Mouse (Mus musculus): ENCODE data around the gene Alox15. TPM values are rescaled to one million over a fixed set of nuclear protein-coding genes. Genes with fewer than 3 reads are reported as not detected.
A peak's percentile ranks its signal among the peaks of the same experiment; 100 is the strongest.

Gene Alox15
- total RNA-seq (2012; rRNA removed): 0.04 TPM in 1 of 2 replicates, not detected in the other
- not detected in 2 replicates for total RNA-seq (2014; rRNA removed)
- not detected in 2 replicates for polyA plus RNA-seq (2012; ENCODE audit: insufficient read length, low read depth)

- no peaks in the 10 kb centered on the region for H3K9me3 ChIP-seq (replicated peaks; ENCODE audit: low read length)
- no peak within 1 kb of the TSS for H3K4me3 ChIP-seq (replicated peaks in 1 of 3; ENCODE audit: low read depth in 2 of 3, low read length in 2 of 3, poor library complexity in 1 of 3)
- H3K4me1 ChIP-seq (ENCODE audit: control insufficient read depth in 1 of 2, insufficient read depth in 2 of 2): peaks cover 3% of the 10 kb centered on the region in 2 experiments; a peak in 2 of 4 replicates
- peak within 1 kb of the TSS; percentile 21 for H3K4me2 ChIP-seq (ENCODE audit: insufficient read depth, low read depth, poor library complexity, severe bottlenecking)
- H3K79me2 ChIP-seq (replicated peaks; ENCODE audit: control insufficient read depth, extremely low read depth, insufficient read depth, poor library complexity, severe bottlenecking): no peaks in the 10 kb centered on the region
- peaks cover 79% of the 10 kb centered on the region for H3K27me3 ChIP-seq (replicated peaks)
- dilution Hi-C loops (cut with MboI; ENCODE audit: extremely low pct_ligation_motif_present, extremely low pct_unique_long_range_greater_than_20kb, low sequenced_read_pairs): no loop called here
- TF ChIP-seq HCFC1 (IDR thresholded peaks at IDR 0.05; ENCODE audit: low read depth, low read length): no peak
- no peak for TF ChIP-seq ZNF384 (IDR thresholded peaks at IDR 0.05; ENCODE audit: low read depth, low read length)
- TF ChIP-seq IRF4 (IDR thresholded peaks at IDR 0.05; ENCODE audit: low read depth, low read length): no peak
- TF ChIP-seq NRF1 (IDR thresholded peaks at IDR 0.05; ENCODE audit: low read depth, low read length): no peak
- H3K36me3 ChIP-seq (replicated peaks in 1 of 2; ENCODE audit: control insufficient read depth in 1 of 2, insufficient read depth in 1 of 2, low read length in 1 of 2): no peaks in the 10 kb centered on the region
- no peak for DNase-seq (ENCODE audit: extremely low read depth)
- H3K27ac ChIP-seq (ENCODE audit: insufficient read depth, low read depth): no peak within 1 kb of the TSS
- in situ Hi-C loops (cut with MboI; ENCODE audit: low pct_ligation_motif_present, low pct_unique_long_range_greater_than_20kb, low sequenced_read_pairs): no loop called here
- no peak within 1 kb of the TSS for H3K9ac ChIP-seq (ENCODE audit: insufficient read depth, low read depth)
Observed at GRCm38 (mm10) chr11:70351868-70352267, at the start of gene Alox15. Alox15 (minus strand) TSS chr11:70352031.

- dilution Hi-C loops (cut with MboI; ENCODE audit: extremely low pct_ligation_motif_present, extremely low pct_unique_long_range_greater_than_20kb, low sequenced_read_pairs) (no loop called here), in situ Hi-C loops (cut with MboI; ENCODE audit: low pct_ligation_motif_present, low pct_unique_long_range_greater_than_20kb, low sequenced_read_pairs) (no loop called here)
- no peak overlapping the region for H3K4me3 ChIP-seq (replicated peaks in 1 of 3; ENCODE audit: low read depth in 2 of 3, low read length in 2 of 3, poor library complexity in 1 of 3)
Observed at GRCm38 (mm10) chr11:70389421-70389820, 37.6 kb upstream of the Alox15 start.

GRCm38 (mm10) chr11:70387436-70387835 is 35.6 kb upstream of the Alox15 start:
- H3K4me1 ChIP-seq (ENCODE audit: control insufficient read depth in 1 of 2, insufficient read depth in 2 of 2): peaks cover 0 to 6% of the 10 kb centered on the region in 2 experiments; a peak in 2 of 4 replicates
- no peaks in the 10 kb centered on the region for H3K79me2 ChIP-seq (replicated peaks; ENCODE audit: control insufficient read depth, extremely low read depth, insufficient read depth, poor library complexity, severe bottlenecking)
- H3K27ac ChIP-seq (ENCODE audit: insufficient read depth, low read depth): no peak overlapping the region
- peaks cover 17 to 74% of the 10 kb centered on the region in 2 experiments for H3K36me3 ChIP-seq (replicated peaks in 1 of 2; ENCODE audit: control insufficient read depth in 1 of 2, insufficient read depth in 1 of 2, low read length in 1 of 2)
- dilution Hi-C loops (cut with MboI; ENCODE audit: extremely low pct_ligation_motif_present, extremely low pct_unique_long_range_greater_than_20kb, low sequenced_read_pairs) (no loop called here), in situ Hi-C loops (cut with MboI; ENCODE audit: low pct_ligation_motif_present, low pct_unique_long_range_greater_than_20kb, low sequenced_read_pairs) (no loop called here)
- no peak overlapping the region for H3K4me3 ChIP-seq (replicated peaks in 1 of 3; ENCODE audit: low read depth in 2 of 3, low read length in 2 of 3, poor library complexity in 1 of 3)
- H3K27me3 ChIP-seq (replicated peaks): no peaks in the 10 kb centered on the region
- no peaks in the 10 kb centered on the region for H3K9me3 ChIP-seq (replicated peaks; ENCODE audit: low read length)
- no peak overlapping the region for H3K4me2 ChIP-seq (ENCODE audit: insufficient read depth, low read depth, poor library complexity, severe bottlenecking)
- H3K9ac ChIP-seq (ENCODE audit: insufficient read depth, low read depth): no peak overlapping the region
- no peak for DNase-seq (ENCODE audit: extremely low read depth)
- TF ChIP-seq USF1 (IDR thresholded peaks at IDR 0.05; ENCODE audit: low read depth, low read length) (no peak), MYC (IDR thresholded peaks at IDR 0.05; ENCODE audit: low read depth, low read length) (no peak), KAT2A (IDR thresholded peaks at IDR 0.05; ENCODE audit: insufficient replicate concordance, low read length) (no peak), ZKSCAN1 (IDR thresholded peaks at IDR 0.05; ENCODE audit: borderline replicate concordance, low read depth, low read length) (no peak), E2F4 (IDR thresholded peaks at IDR 0.05; ENCODE audit: insufficient replicate concordance, low read depth, low read length) (no peak), USF2 (conservative IDR thresholded peaks at IDR 0.05; ENCODE audit: low read depth, low read length) (no peak), MAFK (IDR thresholded peaks at IDR 0.05; ENCODE audit: insufficient replicate concordance, low read length) (no peak), JUND (conservative IDR thresholded peaks at IDR 0.05; ENCODE audit: low read depth, low read length) (no peak), RCOR1 (conservative IDR thresholded peaks at IDR 0.05; ENCODE audit: low read depth, low read length) (no peak), GABPA (IDR thresholded peaks at IDR 0.05; ENCODE audit: insufficient replicate concordance, low read depth, low read length) (no peak), TBP (conservative IDR thresholded peaks at IDR 0.05; ENCODE audit: low read depth, low read length) (no peak), MAX (IDR thresholded peaks at IDR 0.05; ENCODE audit: low read length) (no peak), MEF2A (IDR thresholded peaks at IDR 0.05; ENCODE audit: borderline replicate concordance, low read depth, low read length) (no peak), JUN (IDR thresholded peaks at IDR 0.05; ENCODE audit: insufficient read depth, low read depth, low read length) (no peak)

More at GRCm38 (mm10) chr11:70389421-70389820, 37.6 kb upstream of the Alox15 start:
- DNase-seq (ENCODE audit: extremely low read depth): no peak
- Histone ChIP-seq H3K9me3 (replicated peaks; ENCODE audit: low read length) (no peaks in the 10 kb centered on the region), H3K36me3 (replicated peaks in 1 of 2; ENCODE audit: control insufficient read depth in 1 of 2, insufficient read depth in 1 of 2, low read length in 1 of 2) (peaks cover 31 to 83% of the 10 kb centered on the region in 2 experiments), H3K4me2 (ENCODE audit: insufficient read depth, low read depth, poor library complexity, severe bottlenecking) (no peak overlapping the region), H3K79me2 (replicated peaks; ENCODE audit: control insufficient read depth, extremely low read depth, insufficient read depth, poor library complexity, severe bottlenecking) (no peaks in the 10 kb centered on the region), H3K4me1 (ENCODE audit: control insufficient read depth in 1 of 2, insufficient read depth in 2 of 2) (peaks cover 0 to 6% of the 10 kb centered on the region in 2 experiments; a peak in 2 of 4 replicates), H3K9ac (ENCODE audit: insufficient read depth, low read depth) (no peak overlapping the region), H3K27me3 (replicated peaks) (no peaks in the 10 kb centered on the region), H3K27ac (ENCODE audit: insufficient read depth, low read depth) (no peak overlapping the region)
- no peak for TF ChIP-seq MAFK (IDR thresholded peaks at IDR 0.05; ENCODE audit: insufficient replicate concordance, low read length)
- no peak for TF ChIP-seq CHD2 (IDR thresholded peaks at IDR 0.05; ENCODE audit: low read length)
- TF ChIP-seq USF2 (conservative IDR thresholded peaks at IDR 0.05; ENCODE audit: low read depth, low read length): no peak
- TF ChIP-seq CTCF (conservative IDR thresholded peaks at IDR 0.05 in 1 of 2, IDR thresholded peaks at IDR 0.05 in 1 of 2; ENCODE audit: low read depth in 2 of 2, low read length in 2 of 2): no peak
- TF ChIP-seq POLR2A (IDR thresholded peaks at IDR 0.05; ENCODE audit: low read depth, low read length): no peak
- no peak for TF ChIP-seq MEF2A (IDR thresholded peaks at IDR 0.05; ENCODE audit: borderline replicate concordance, low read depth, low read length)
- TF ChIP-seq IRF4 (IDR thresholded peaks at IDR 0.05; ENCODE audit: low read depth, low read length): no peak
- no peak for TF ChIP-seq JUN (IDR thresholded peaks at IDR 0.05; ENCODE audit: insufficient read depth, low read depth, low read length)
- no peak for TF ChIP-seq BHLHE40 (IDR thresholded peaks at IDR 0.05; ENCODE audit: low read depth, low read length)
- TF ChIP-seq CHD1 (IDR thresholded peaks at IDR 0.05; ENCODE audit: low read depth, low read length): no peak
- no peak for TF ChIP-seq SIN3A (IDR thresholded peaks at IDR 0.05; ENCODE audit: low read length)
- no peak for TF ChIP-seq UBTF (IDR thresholded peaks at IDR 0.05; ENCODE audit: low read depth, low read length)
- TF ChIP-seq MAZ (IDR thresholded peaks at IDR 0.05; ENCODE audit: low read depth, low read length): no peak
- no peak for TF ChIP-seq GABPA (IDR thresholded peaks at IDR 0.05; ENCODE audit: insufficient replicate concordance, low read depth, low read length)
- no peak for TF ChIP-seq POLR2AphosphoS2 (IDR thresholded peaks at IDR 0.05; ENCODE audit: low read depth, low read length)
- no peak for TF ChIP-seq E2F4 (IDR thresholded peaks at IDR 0.05; ENCODE audit: insufficient replicate concordance, low read depth, low read length)
- TF ChIP-seq TBP (conservative IDR thresholded peaks at IDR 0.05; ENCODE audit: low read depth, low read length): no peak
- no peak for TF ChIP-seq MYC (IDR thresholded peaks at IDR 0.05; ENCODE audit: low read depth, low read length)
- TF ChIP-seq USF1 (IDR thresholded peaks at IDR 0.05; ENCODE audit: low read depth, low read length): no peak

Data from CH12.LX (cell line).